Comparison of ENCODE assay signal across 28 mouse cellular contexts in the genomic region with DNA sequence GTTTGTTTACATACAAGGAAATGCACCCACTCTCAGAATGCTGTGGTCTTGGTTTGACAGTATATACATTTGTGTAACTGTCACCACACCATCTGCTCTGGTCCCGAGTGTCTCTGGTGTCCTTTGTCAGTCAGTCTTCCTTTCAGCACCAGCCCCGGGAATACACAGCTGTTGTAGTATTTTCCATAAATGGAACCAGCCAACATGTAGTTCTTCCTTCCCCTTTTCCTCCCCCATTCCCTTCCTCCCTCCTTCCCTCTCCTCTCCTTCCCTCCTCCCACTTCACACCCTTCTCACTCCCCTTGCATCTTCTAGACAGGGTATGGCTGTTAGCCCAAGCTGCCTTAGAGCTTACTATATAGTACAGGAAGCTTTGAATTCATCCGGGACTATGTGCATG. TPM values are rescaled to one million over a fixed set of nuclear protein-coding genes. Genes with fewer than 3 reads are reported as not detected.
DNase-seq lines count a peak whose midpoint lies in the region; ATAC-seq lines count a peak whose summit lies in the region.
"Had no signal": no experiment of that assay in that cellular context is flagged by ENCODE, and none has a peak within 500 bp of the region (broad histone marks: within the 10 kb centered on the region; RNA-seq: fewer than 3 reads in every experiment).

No protein-coding gene starts in this region.

- no peaks in the 10 kb centered on the region for H3K4me1 ChIP-seq in lung, embryonic 16.5 days (replicated peaks; ENCODE audit: control insufficient read depth, insufficient read depth, low read length)
- H3K4me1 ChIP-seq in forebrain, embryonic 14.5 days (ENCODE audit: control insufficient read depth, insufficient read depth, low read length): peaks cover 2% of the 10 kb centered on the region; the same call in 1 of the 2 replicates
- peaks cover 21% of the 10 kb centered on the region for H3K4me1 ChIP-seq in midbrain, embryonic 15.5 days
- H3K4me1 ChIP-seq: heart, embryonic 13.5 days had no signal

- no peak overlapping the region for H3K9ac ChIP-seq in lung, embryonic 16.5 days (ENCODE audit: low read length)
- no peak overlapping the region for H3K9ac ChIP-seq in forebrain, embryonic 14.5 days (ENCODE audit: low read length)
- no peak overlapping the region for H3K9ac ChIP-seq in midbrain, embryonic 15.5 days
- H3K9ac ChIP-seq: heart, embryonic 13.5 days; liver, embryonic 12.5 days; liver, postnatal 0 days; neural tube, embryonic 12.5 days had no signal

- H3K4me3 ChIP-seq in lung, embryonic 16.5 days (ENCODE audit: low read length): no peak overlapping the region
- H3K4me3 ChIP-seq in forebrain, embryonic 14.5 days (ENCODE audit: low read depth, low read length): no peak overlapping the region
- H3K4me3 ChIP-seq in midbrain, embryonic 15.5 days: no peak overlapping the region
- H3K4me3 ChIP-seq: erythroblast, embryonic 14.5 days; gastrocnemius, adult 2 months; heart, embryonic 13.5 days; liver, embryonic 12.5 days; midbrain, embryonic 10.5 days; neural tube, embryonic 12.5 days had no signal

- ATAC-seq in frontal cortex, adult (ENCODE audit: low TSS enrichment): peak; percentile 38; the same call in 1 of the 2 replicates
- ATAC-seq in lung, embryonic 16.5 days (ENCODE audit: low read depth): peak; percentile 72
- ATAC-seq in forebrain, embryonic 14.5 days: peak; percentile 60; the same call in 1 of the 2 replicates
- ATAC-seq in midbrain, embryonic 15.5 days (replicated peaks): no peak
- no peak for ATAC-seq in megakaryocyte progenitor cell, adult 5-6 weeks (replicated peaks; ENCODE audit: poor library complexity)
- ATAC-seq: CD4-positive, CD25-positive, alpha-beta regulatory T cell, adult 4 months; hindbrain, embryonic 16.5 days; liver, embryonic 12.5 days; liver, postnatal 0 days; midbrain, embryonic 16.5 days had no signal

- no peaks in the 10 kb centered on the region for H3K9me3 ChIP-seq in lung, embryonic 16.5 days (ENCODE audit: control insufficient read depth, low read length)
- no peaks in the 10 kb centered on the region for H3K9me3 ChIP-seq in forebrain, embryonic 14.5 days (replicated peaks; ENCODE audit: control insufficient read depth, low read length)
- H3K9me3 ChIP-seq in midbrain, embryonic 15.5 days: no peaks in the 10 kb centered on the region
- H3K9me3 ChIP-seq: heart, embryonic 13.5 days; liver, embryonic 12.5 days; midbrain, embryonic 10.5 days; neural tube, embryonic 12.5 days had no signal

- no peak overlapping the region for H3K4me2 ChIP-seq in lung, embryonic 16.5 days (ENCODE audit: low read depth, low read length)
- no peak overlapping the region for H3K4me2 ChIP-seq in forebrain, embryonic 14.5 days (ENCODE audit: low read length)
- H3K4me2 ChIP-seq in midbrain, embryonic 15.5 days: no peak overlapping the region
- H3K4me2 ChIP-seq: heart, embryonic 13.5 days; liver, embryonic 12.5 days; neural tube, embryonic 12.5 days had no signal

- H3K27me3 ChIP-seq in lung, embryonic 16.5 days (ENCODE audit: control insufficient read depth, insufficient read depth, low read depth, low read length): no peaks in the 10 kb centered on the region
- no peaks in the 10 kb centered on the region for H3K27me3 ChIP-seq in forebrain, embryonic 14.5 days (replicated peaks; ENCODE audit: control insufficient read depth, insufficient read depth, low read length)
- no peaks in the 10 kb centered on the region for H3K27me3 ChIP-seq in midbrain, embryonic 15.5 days (replicated peaks)
- H3K27me3 ChIP-seq: heart, embryonic 13.5 days; liver, embryonic 12.5 days; neural tube, embryonic 12.5 days had no signal

- WGBS in lung, embryonic 16.5 days: 54% methylated on average over 3 of the region's 3 CpGs
- WGBS in forebrain, embryonic 14.5 days: 60% methylated on average over 3 of the region's 3 CpGs
- WGBS in midbrain, embryonic 15.5 days: 70% methylated on average over 3 of the region's 3 CpGs

- DNase-seq in frontal cortex, postnatal 36 days (ENCODE audit: low spot score in 2 of 2): no peak
- no peak for DNase-seq in lung, postnatal 10 days
- peak; percentile 51 for DNase-seq in forebrain, embryonic 14.5 days (ENCODE audit: low spot score)
- DNase-seq: adrenal gland, postnatal 14 days; cerebellum, adult 18-20 months; cerebellum, postnatal 14 days; gastrocnemius, adult 2 months; heart, postnatal 10 days; kidney, adult 9 months; kidney, postnatal 10 days; layer of hippocampus, postnatal 36 days; left cerebral cortex, postnatal 4 days; liver, postnatal 0 days; right cerebral cortex, adult 18-20 months; spleen, adult 18-20 months; thymus, postnatal 14 days had no signal

- H3K36me3 ChIP-seq in lung, embryonic 16.5 days (ENCODE audit: control insufficient read depth, insufficient read depth, low read length): no peaks in the 10 kb centered on the region
- H3K36me3 ChIP-seq in forebrain, embryonic 14.5 days (ENCODE audit: control insufficient read depth, insufficient read depth, low read length): no peaks in the 10 kb centered on the region
- no peaks in the 10 kb centered on the region for H3K36me3 ChIP-seq in midbrain, embryonic 15.5 days (replicated peaks)
- H3K36me3 ChIP-seq: heart, embryonic 13.5 days; liver, embryonic 12.5 days; midbrain, embryonic 10.5 days; neural tube, embryonic 12.5 days had no signal

- H3K27ac ChIP-seq in lung, embryonic 16.5 days (ENCODE audit: low read length): no peak overlapping the region
- no peak overlapping the region for H3K27ac ChIP-seq in forebrain, embryonic 14.5 days (ENCODE audit: low read depth, low read length)
- no peak overlapping the region for H3K27ac ChIP-seq in midbrain, embryonic 15.5 days
- H3K27ac ChIP-seq: gastrocnemius, adult 2 months; heart, embryonic 13.5 days; liver, embryonic 12.5 days; midbrain, embryonic 10.5 days; neural tube, embryonic 12.5 days had no signal

RNA-seq across cellular contexts. Expression of a gene that starts 35.5 kb away (rescaled TPM):
- polyA plus RNA-seq in lung, embryonic 16.5 days (2015; fragmentation: Nextera tagmentation; extraction: Ambion mirVana): 77.0 and 77.8 TPM in 2 replicates
- 101 and 113 TPM in 2 replicates for polyA plus RNA-seq in forebrain, embryonic 14.5 days (2014; fragmentation: Nextera tagmentation; extraction: Ambion mirVana)
- 103 and 104 TPM in 2 replicates for polyA plus RNA-seq in midbrain, embryonic 15.5 days (2015; fragmentation: Nextera tagmentation; extraction: Ambion mirVana)
- 25.1 and 32.0 TPM in 2 replicates for total RNA-seq in megakaryocyte progenitor cell, adult 5-6 weeks (2015)
- total RNA-seq in megakaryocyte progenitor cell, adult 5-6 weeks (2017): 53.3 and 59.3 TPM in 2 replicates

RNA-seq across cellular contexts. Expression of a gene that starts 36.0 kb away (rescaled TPM):
- polyA plus RNA-seq in lung, embryonic 16.5 days (2015; fragmentation: Nextera tagmentation; extraction: Ambion mirVana): 7.7 and 10.9 TPM in 2 replicates
- 3.5 and 3.7 TPM in 2 replicates for polyA plus RNA-seq in forebrain, embryonic 14.5 days (2014; fragmentation: Nextera tagmentation; extraction: Ambion mirVana)
- polyA plus RNA-seq in midbrain, embryonic 15.5 days (2015; fragmentation: Nextera tagmentation; extraction: Ambion mirVana): 5.2 and 7.2 TPM in 2 replicates
- 2.1 and 3.0 TPM in 2 replicates for total RNA-seq in megakaryocyte progenitor cell, adult 5-6 weeks (2015)
- 3.9 and 4.7 TPM in 2 replicates for total RNA-seq in megakaryocyte progenitor cell, adult 5-6 weeks (2017)

Comparison
In these comparisons a context has a peak if more than half of its experiments do, and no peak if none do; other contexts are left out.
1. ATAC-seq: peak in frontal cortex, adult (single experiment), lung, embryonic 16.5 days (single experiment) and forebrain, embryonic 14.5 days (single experiment); none in midbrain, embryonic 15.5 days (single experiment) and megakaryocyte progenitor cell, adult 5-6 weeks (single experiment).